Mouse (Mus musculus) hindbrain, postnatal 0 days (tissue): Measurements from ENCODE around the gene Zbtb34. TPM values are rescaled to one million over a fixed set of nuclear protein-coding genes. Genes with fewer than 3 reads are reported as not detected.
A peak's percentile ranks its signal among the peaks of the same experiment; 100 is the strongest.

Source experiments
- ATAC-seq: fragments of 200-750 bp; cut with Nextera tagmentation; 2 replicates; pipeline ENCODE4 v1.8.0; 2017; ENCODE audit warnings: mild to moderate bottlenecking, moderate TSS enrichment, moderate library complexity
- DNase-seq: peaks from one replicate; pipeline ENCODE4 v3.0.0-alpha.2; 2015; ENCODE audit warnings: low spot score
- H3K27ac ChIP-seq: fragments of 300-500 bp; sonication (generic); 2 replicates; pipeline ENCODE4 v1.5.1; 2014; ENCODE audit warnings: mild to moderate bottlenecking
- H3K27me3 ChIP-seq: fragments of 300-500 bp; sonication (generic); 2 replicates; pipeline ENCODE4 v1.6.1; 2014; ENCODE audit warnings: low read length, mixed read lengths; ENCODE audit not compliant: insufficient read depth
- H3K36me3 ChIP-seq: fragments of 300-500 bp; sonication (generic); 2 replicates; pipeline ENCODE4 v1.6.1; 2014; ENCODE audit warnings: low read length, mixed read lengths; ENCODE audit not compliant: insufficient read depth
- H3K4me1 ChIP-seq: fragments of 300-500 bp; sonication (generic); 2 replicates; pipeline ENCODE4 v1.6.1; 2014; ENCODE audit warnings: antibody characterized with exemption, low read length, mixed read lengths; ENCODE audit not compliant: insufficient read depth
- H3K4me2 ChIP-seq: fragments of 300-500 bp; sonication (generic); 2 replicates; pipeline ENCODE4 v1.6.1; 2014; ENCODE audit warnings: low read depth, mild to moderate bottlenecking, low read length, moderate library complexity, mixed read lengths
- H3K4me3 ChIP-seq: fragments of 300-500 bp; sonication (generic); 2 replicates; pipeline ENCODE4 v1.5.1; 2014; ENCODE audit warnings: low read length
- H3K9ac ChIP-seq: fragments of 300-500 bp; sonication (generic); replicated peaks from 2 replicates; pipeline ENCODE4 v1.6.1; 2014; ENCODE audit warnings: mild to moderate bottlenecking, low read length, moderate library complexity, mixed read lengths
- H3K9me3 ChIP-seq: fragments of 300-500 bp; sonication (generic); 2 replicates; pipeline ENCODE4 v1.6.1; 2016; ENCODE audit warnings: low read length, mixed read lengths
- CTCF ChIP-seq: IDR thresholded peaks from 2 replicates; pipeline ENCODE4 v1.5.1; 2016; ENCODE audit warnings: antibody characterized with exemption, control low read depth, low read depth
- WGBS: fragments of 180-500 bp; shearing (Covaris S2); extraction: QIAGEN DNeasy Blood & Tissue Kit; methylation state at CpG from one replicate; pipeline ENCODE4 v1.1.7; 2014; 5-methylcytosine and 5-hydroxymethylcytosine counted together
- polyA plus RNA-seq: library from polyadenylated mRNA; unstranded; fragments of >200 nt; fragmentation: Nextera tagmentation; extraction: Ambion mirVana; gene quantifications from 2 replicates; pipeline ENCODE4 v1.2.1, GENCODE M21; 2015
- total RNA-seq: library from RNA; depleted of rRNA; stranded (reverse); fragments of >200 nt; gene quantifications from 2 replicates; pipeline ENCODE4 v1.2.3, GENCODE M21; 2014

Gene Zbtb34
- total and polyA plus RNA-seq, 2 experiments from 2014 or later, result 3.1 to 20.6 TPM

GRCm38 (mm10) chr2:33403511-33404003 is 27.6 kb downstream of the Zbtb34 start:
- Histone ChIP-seq H3K9ac (no peak overlapping the region), H3K9me3 (no peaks in the 10 kb centered on the region), H3K4me2 (no peak overlapping the region), H3K27me3 (no peaks in the 10 kb centered on the region), H3K36me3 (no peaks in the 10 kb centered on the region), H3K27ac (no peak overlapping the region), H3K4me3 (no peak overlapping the region), H3K4me1 (0 out of 2 replicates have a peak, but pooled peaks cover 3% of the 10 kb centered on the region)
- DNase-seq (no peak), ATAC-seq (no peak)
- 78% methylated on average over 4 of the region's 4 CpGs for WGBS
- no peak for TF ChIP-seq CTCF

GRCm38 (mm10) chr2:33402638-33403037 is 28.5 kb downstream of the Zbtb34 start:
- ATAC-seq, result peak; percentile 11; the same call in 1 of the 2 replicates
- 68% methylated on average over 5 of the region's 5 CpGs for WGBS

GRCm38 (mm10) chr2:33402236-33402635 is 28.9 kb downstream of the Zbtb34 start:
- H3K9ac ChIP-seq, result no peak overlapping the region
- 0 out of 2 replicates have a peak, but pooled peaks cover 3% of the 10 kb centered on the region for H3K4me1 ChIP-seq
- DNase-seq (peak; percentile 77), ATAC-seq (peak; percentile 60; the same call in 1 of the 2 replicates)
- no peak overlapping the region for H3K4me2 ChIP-seq
- 23% methylated on average over 7 of the region's 7 CpGs for WGBS
- no peaks in the 10 kb centered on the region for H3K27me3 ChIP-seq
- peak; percentile 84 for TF ChIP-seq CTCF
- H3K36me3 ChIP-seq, result no peaks in the 10 kb centered on the region
- no peaks in the 10 kb centered on the region for H3K9me3 ChIP-seq
- H3K4me3 ChIP-seq, result no peak overlapping the region
- H3K27ac ChIP-seq, result no peak overlapping the region

More at GRCm38 (mm10) chr2:33402638-33403037, 28.5 kb downstream of the Zbtb34 start:
- Histone ChIP-seq H3K4me1 (0 out of 2 replicates have a peak, but pooled peaks cover 3% of the 10 kb centered on the region), H3K27me3 (no peaks in the 10 kb centered on the region), H3K4me3 (no peak overlapping the region), H3K27ac (no peak overlapping the region), H3K36me3 (no peaks in the 10 kb centered on the region), H3K9me3 (no peaks in the 10 kb centered on the region), H3K4me2 (no peak overlapping the region), H3K9ac (no peak overlapping the region)
- TF ChIP-seq CTCF, result no peak
- no peak for DNase-seq

GRCm38 (mm10) chr2:33401217-33401616 is 29.9 kb downstream of the Zbtb34 start:
- H3K9me3 ChIP-seq, result no peaks in the 10 kb centered on the region
- no peaks in the 10 kb centered on the region for H3K27me3 ChIP-seq
- H3K4me2 ChIP-seq, result no peak overlapping the region
- H3K4me1 ChIP-seq, result 0 out of 2 replicates have a peak, but pooled peaks cover under 1% of the 10 kb centered on the region
- no peak overlapping the region for H3K27ac ChIP-seq
- DNase-seq, result peak; percentile 16
- H3K9ac ChIP-seq, result no peak overlapping the region
- no peak for ATAC-seq
- 41% methylated on average over 3 of the region's 3 CpGs for WGBS
- H3K36me3 ChIP-seq, result no peaks in the 10 kb centered on the region
- peak; percentile 52 for TF ChIP-seq CTCF
- H3K4me3 ChIP-seq, result no peak overlapping the region

- H3K27ac ChIP-seq, result no peak overlapping the region
Observed at GRCm38 (mm10) chr2:33400541-33400940, 30.6 kb downstream of the Zbtb34 start.

GRCm38 (mm10) chr2:33399091-33399490 is 32.0 kb downstream of the Zbtb34 start:
- TF ChIP-seq CTCF, result no peak
- H3K9me3 ChIP-seq, result no peaks in the 10 kb centered on the region
- H3K4me3 ChIP-seq, result no peak overlapping the region
- H3K4me2 ChIP-seq, result no peak overlapping the region
- no peaks in the 10 kb centered on the region for H3K27me3 ChIP-seq
- no peaks in the 10 kb centered on the region for H3K36me3 ChIP-seq
- no peak for DNase-seq
- no peaks in the 10 kb centered on the region for H3K4me1 ChIP-seq
- H3K9ac ChIP-seq, result no peak overlapping the region
- H3K27ac ChIP-seq, result no peak overlapping the region
- WGBS, result 84% methylated on average over 7 of the region's 7 CpGs
- no peak for ATAC-seq

More at GRCm38 (mm10) chr2:33400541-33400940, 30.6 kb downstream of the Zbtb34 start:
- H3K4me2 ChIP-seq, result no peak overlapping the region
- H3K4me3 ChIP-seq, result no peak overlapping the region
- H3K9ac ChIP-seq, result no peak overlapping the region
- no peaks in the 10 kb centered on the region for H3K9me3 ChIP-seq
- DNase-seq (no peak), ATAC-seq (no peak)
- 89% methylated on average over 5 of the region's 5 CpGs for WGBS
- no peaks in the 10 kb centered on the region for H3K4me1 ChIP-seq
- H3K27me3 ChIP-seq, result no peaks in the 10 kb centered on the region
- no peaks in the 10 kb centered on the region for H3K36me3 ChIP-seq
- TF ChIP-seq CTCF, result no peak

GRCm38 (mm10) chr2:33397036-33397435 is 34.1 kb downstream of the Zbtb34 start:
- H3K36me3 ChIP-seq, result no peaks in the 10 kb centered on the region
- H3K27ac ChIP-seq, result no peak overlapping the region
- TF ChIP-seq CTCF, result no peak
- no peak overlapping the region for H3K4me2 ChIP-seq
- H3K27me3 ChIP-seq, result no peaks in the 10 kb centered on the region
- ATAC-seq (no peak), DNase-seq (no peak)
- no peak overlapping the region for H3K9ac ChIP-seq
- 59% methylated on average over 4 of the region's 4 CpGs for WGBS
- no peak overlapping the region for H3K4me3 ChIP-seq
- no peaks in the 10 kb centered on the region for H3K4me1 ChIP-seq
- no peaks in the 10 kb centered on the region for H3K9me3 ChIP-seq
